Mouse (Mus musculus) midbrain, embryonic 14.5 days (tissue): ENCODE data around the gene Bex6. TPM values are rescaled to one million over a fixed set of nuclear protein-coding genes. Genes with fewer than 3 reads are reported as not detected.

Experiments used
- ATAC-seq: fragments of 200-750 bp; cut with Nextera tagmentation; 2 replicates; pipeline ENCODE4 v1.8.0; 2017; ENCODE audit warnings: moderate number of reproducible peaks, moderate library complexity; ENCODE audit not compliant: low FRiP score, low TSS enrichment
- DNase-seq: peaks from one replicate; pipeline ENCODE4 v3.0.0-alpha.2; 2015
- H3K27ac ChIP-seq: fragments of 300-500 bp; sonication (generic); replicated peaks from 2 replicates; pipeline ENCODE4 v1.5.1; 2014; ENCODE audit warnings: mild to moderate bottlenecking, low read depth, low read length, moderate library complexity
- H3K27me3 ChIP-seq: fragments of 300-500 bp; sonication (generic); 2 replicates; pipeline ENCODE4 v1.6.1; 2014; ENCODE audit warnings: low read length, control low read depth, mixed read lengths; ENCODE audit not compliant: control insufficient read depth, insufficient read depth
- H3K36me3 ChIP-seq: fragments of 300-500 bp; sonication (generic); 2 replicates; pipeline ENCODE4 v1.6.1; 2014; ENCODE audit warnings: low read length, control low read depth; ENCODE audit not compliant: control insufficient read depth, insufficient read depth
- H3K4me1 ChIP-seq: fragments of 300-500 bp; sonication (generic); 2 replicates; pipeline ENCODE4 v1.6.1; 2014; ENCODE audit warnings: mild to moderate bottlenecking, antibody characterized with exemption, low read length, control low read depth; ENCODE audit not compliant: control insufficient read depth, insufficient read depth
- H3K4me2 ChIP-seq: fragments of 300-500 bp; sonication (generic); 2 replicates; pipeline ENCODE4 v1.6.1; 2014; ENCODE audit warnings: mild to moderate bottlenecking, low read length, moderate library complexity
- H3K4me3 ChIP-seq: fragments of 300-500 bp; sonication (generic); replicated peaks from 2 replicates; pipeline ENCODE4 v1.5.1; 2014; ENCODE audit warnings: low read depth, low read length
- H3K9ac ChIP-seq: fragments of 300-500 bp; sonication (generic); replicated peaks from 2 replicates; pipeline ENCODE4 v1.6.1; 2014; ENCODE audit warnings: mild to moderate bottlenecking, low read length, moderate library complexity
- H3K9me3 ChIP-seq: fragments of 300-500 bp; sonication (generic); 2 replicates; pipeline ENCODE4 v1.6.1; 2016; ENCODE audit warnings: low read length, control low read depth, mixed read lengths; ENCODE audit not compliant: control insufficient read depth
- WGBS: fragments of 180-500 bp; shearing (Covaris S2); extraction: QIAGEN DNeasy Blood & Tissue Kit; methylation state at CpG from one replicate; pipeline ENCODE4 v1.1.7; 2014; 5-methylcytosine and 5-hydroxymethylcytosine counted together
- polyA plus RNA-seq: library from polyadenylated mRNA; unstranded; fragments of >200 nt; fragmentation: Nextera tagmentation; extraction: Ambion mirVana; gene quantifications from 2 replicates; pipeline ENCODE4 v1.2.1, GENCODE M21; 2014

The Bex6 gene
- polyA plus RNA-seq, 1 experiment from 2014 or later, result not detected

GRCm38 (mm10) chr16:32153976-32154375 is 25.6 kb upstream of the Bex6 start:
- no peaks in the 10 kb centered on the region for H3K4me1 ChIP-seq
- no peaks in the 10 kb centered on the region for H3K36me3 ChIP-seq
- H3K9ac ChIP-seq, result no peak overlapping the region
- no peak overlapping the region for H3K4me3 ChIP-seq
- H3K27ac ChIP-seq, result no peak overlapping the region
- no peaks in the 10 kb centered on the region for H3K27me3 ChIP-seq
- 79% methylated on average over 1 of the region's 1 CpGs for WGBS
- H3K4me2 ChIP-seq, result no peak overlapping the region
- DNase-seq (no peak), ATAC-seq (no peak)
- H3K9me3 ChIP-seq, result no peaks in the 10 kb centered on the region

GRCm38 (mm10) chr16:32154437-32154836 is 25.2 kb upstream of the Bex6 start:
- ATAC-seq, result no peak
- DNase-seq, result no peak
- 83% methylated on average over 13 of the region's 13 CpGs for WGBS
- Histone ChIP-seq H3K27me3 (no peaks in the 10 kb centered on the region), H3K9me3 (no peaks in the 10 kb centered on the region), H3K4me2 (no peak overlapping the region), H3K9ac (no peak overlapping the region), H3K4me1 (no peaks in the 10 kb centered on the region), H3K36me3 (no peaks in the 10 kb centered on the region), H3K27ac (no peak overlapping the region), H3K4me3 (no peak overlapping the region)

GRCm38 (mm10) chr16:32156719-32157118 is 22.9 kb upstream of the Bex6 start:
- Histone ChIP-seq H3K36me3 (no peaks in the 10 kb centered on the region), H3K27ac (no peak overlapping the region), H3K9me3 (no peaks in the 10 kb centered on the region), H3K4me3 (no peak overlapping the region), H3K4me1 (no peaks in the 10 kb centered on the region), H3K27me3 (no peaks in the 10 kb centered on the region), H3K4me2 (no peak overlapping the region), H3K9ac (no peak overlapping the region)
- no peak for ATAC-seq
- no peak for DNase-seq
- WGBS, result 68% methylated on average over 3 of the region's 3 CpGs

- Histone ChIP-seq H3K27me3 (no peaks in the 10 kb centered on the region), H3K4me3 (no peak overlapping the region), H3K4me1 (no peaks in the 10 kb centered on the region), H3K4me2 (no peak overlapping the region), H3K36me3 (no peaks in the 10 kb centered on the region), H3K27ac (no peak overlapping the region), H3K9ac (no peak overlapping the region), H3K9me3 (no peaks in the 10 kb centered on the region)
- ATAC-seq (no peak), DNase-seq (no peak)
- WGBS, result 92% methylated on average over 2 of the region's 2 CpGs
Observed at GRCm38 (mm10) chr16:32157369-32157768, 22.3 kb upstream of the Bex6 start.

- H3K27ac ChIP-seq, result no peak overlapping the region
- no peak overlapping the region for H3K4me2 ChIP-seq
- no peaks in the 10 kb centered on the region for H3K9me3 ChIP-seq
- H3K9ac ChIP-seq, result no peak overlapping the region
- no peak overlapping the region for H3K4me3 ChIP-seq
- H3K4me1 ChIP-seq, result no peaks in the 10 kb centered on the region
- H3K27me3 ChIP-seq, result no peaks in the 10 kb centered on the region
- DNase-seq (no peak), ATAC-seq (no peak)
- no peaks in the 10 kb centered on the region for H3K36me3 ChIP-seq
- 90% methylated on average over 3 of the region's 3 CpGs for WGBS
Observed at GRCm38 (mm10) chr16:32158966-32159365, 20.7 kb upstream of the Bex6 start.

- H3K27ac ChIP-seq, result no peak overlapping the region
- ATAC-seq, result no peak
- no peak overlapping the region for H3K4me3 ChIP-seq
- no peaks in the 10 kb centered on the region for H3K36me3 ChIP-seq
- H3K27me3 ChIP-seq, result peaks cover 8% of the 10 kb centered on the region; the same call in 1 of the 2 replicates
- H3K9ac ChIP-seq, result no peak overlapping the region
- H3K9me3 ChIP-seq, result no peaks in the 10 kb centered on the region
- peaks cover 6% of the 10 kb centered on the region; the same call in 1 of the 2 replicates for H3K4me1 ChIP-seq
- no peak overlapping the region for H3K4me2 ChIP-seq
- DNase-seq, result no peak
- 92% methylated on average over 9 of the region's 9 CpGs for WGBS
Observed at GRCm38 (mm10) chr16:32160742-32161323, 18.8 kb upstream of the Bex6 start.

GRCm38 (mm10) chr16:32163392-32163791 is 16.2 kb upstream of the Bex6 start:
- peaks cover 8% of the 10 kb centered on the region; the same call in 1 of the 2 replicates for H3K27me3 ChIP-seq
- peaks cover 6% of the 10 kb centered on the region; the same call in 1 of the 2 replicates for H3K4me1 ChIP-seq
- no peak overlapping the region for H3K4me3 ChIP-seq
- no peaks in the 10 kb centered on the region for H3K36me3 ChIP-seq
- no peak overlapping the region for H3K4me2 ChIP-seq
- H3K27ac ChIP-seq, result no peak overlapping the region
- 75% methylated on average over 4 of the region's 4 CpGs for WGBS
- H3K9me3 ChIP-seq, result no peaks in the 10 kb centered on the region
- DNase-seq, result no peak
- ATAC-seq, result no peak
- no peak overlapping the region for H3K9ac ChIP-seq

DNA sequence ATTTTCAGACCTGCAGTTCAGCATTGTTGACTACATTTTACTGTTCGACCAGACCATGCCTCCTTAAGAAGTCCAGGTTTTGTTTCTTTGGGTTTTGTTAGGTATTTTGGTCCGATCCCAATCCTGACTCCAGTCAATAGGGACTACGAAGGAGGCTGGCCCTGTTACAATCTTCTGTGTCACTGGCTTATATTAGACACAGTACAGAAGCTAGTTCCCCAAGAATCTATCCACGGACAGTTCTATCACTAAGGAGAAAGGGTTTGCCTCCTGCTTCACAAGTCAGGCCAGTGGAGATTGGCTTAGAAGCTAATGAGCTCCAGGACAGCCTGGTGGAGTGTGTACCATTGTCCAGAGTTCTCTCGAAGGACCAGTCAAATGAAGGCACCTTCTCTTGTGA is 15.7 kb upstream of the Bex6 start:
- Histone ChIP-seq H3K4me2 (no peak overlapping the region), H3K36me3 (no peaks in the 10 kb centered on the region), H3K4me1 (peaks cover 6% of the 10 kb centered on the region; the same call in 1 of the 2 replicates), H3K27me3 (peaks cover 8% of the 10 kb centered on the region; the same call in 1 of the 2 replicates), H3K9me3 (no peaks in the 10 kb centered on the region), H3K9ac (no peak overlapping the region), H3K4me3 (no peak overlapping the region), H3K27ac (no peak overlapping the region)
- DNase-seq (no peak), ATAC-seq (no peak)
- 87% methylated on average over 5 of the region's 5 CpGs for WGBS

GRCm38 (mm10) chr16:32164396-32165027 is 15.1 kb upstream of the Bex6 start:
- no peak overlapping the region for H3K9ac ChIP-seq
- ATAC-seq, result no peak

More at GRCm38 (mm10) chr16:32164396-32165027, 15.1 kb upstream of the Bex6 start:
- Histone ChIP-seq H3K27ac (no peak overlapping the region), H3K4me2 (no peak overlapping the region; the same call in 1 of the 2 replicates), H3K9me3 (no peaks in the 10 kb centered on the region), H3K36me3 (no peaks in the 10 kb centered on the region), H3K27me3 (peaks cover 8% of the 10 kb centered on the region; the same call in 1 of the 2 replicates), H3K4me3 (0 out of 2 replicates have a peak overlapping the region, but pooled peaks have one; percentile 31), H3K4me1 (peaks cover 6% of the 10 kb centered on the region; the same call in 1 of the 2 replicates)
- 70% methylated on average over 19 of the region's 19 CpGs for WGBS
- no peak for DNase-seq
